Mouse (Mus musculus) forebrain, embryonic 15.5 days (tissue): ENCODE results near the gene Erbb2. TPM values are rescaled to one million over a fixed set of nuclear protein-coding genes. Genes with fewer than 3 reads are reported as not detected.

ENCODE experiments used
- ATAC-seq: fragments of 200-750 bp; cut with Nextera tagmentation; replicated peaks from 2 replicates; pipeline ENCODE4 v1.8.0; 2017; ENCODE audit warnings: mild to moderate bottlenecking, moderate TSS enrichment, moderate library complexity
- H3K27ac ChIP-seq: fragments of 300-500 bp; sonication (generic); replicated peaks from 2 replicates; pipeline ENCODE4 v1.5.1; 2015; ENCODE audit warnings: mild to moderate bottlenecking, inconsistent platforms
- H3K27me3 ChIP-seq: fragments of 300-500 bp; sonication (generic); 2 replicates; pipeline ENCODE4 v1.6.1; 2015; ENCODE audit warnings: inconsistent platforms
- H3K36me3 ChIP-seq: fragments of 300-500 bp; sonication (generic); 2 replicates; pipeline ENCODE4 v1.6.1; 2015; ENCODE audit warnings: mild to moderate bottlenecking, inconsistent platforms
- H3K4me1 ChIP-seq: fragments of 300-500 bp; sonication (generic); 2 replicates; pipeline ENCODE4 v1.6.1; 2015; ENCODE audit warnings: inconsistent platforms
- H3K4me2 ChIP-seq: fragments of 300-500 bp; sonication (generic); replicated peaks from 2 replicates; pipeline ENCODE4 v1.6.1; 2015; ENCODE audit warnings: mild to moderate bottlenecking, inconsistent platforms
- H3K4me3 ChIP-seq: fragments of 300-500 bp; sonication (generic); 2 replicates; pipeline ENCODE4 v1.5.1; 2015; ENCODE audit warnings: mild to moderate bottlenecking, inconsistent platforms
- H3K9ac ChIP-seq: fragments of 300-500 bp; sonication (generic); replicated peaks from 2 replicates; pipeline ENCODE4 v1.6.1; 2015; ENCODE audit warnings: mild to moderate bottlenecking, inconsistent platforms
- H3K9me3 ChIP-seq: fragments of 300-500 bp; sonication (generic); 2 replicates; pipeline ENCODE4 v1.6.1; 2016; ENCODE audit warnings: inconsistent platforms
- WGBS: fragments of 180-500 bp; shearing (Covaris S2); methylation state at CpG from one replicate; pipeline ENCODE4 v1.1.7; 2015; ENCODE audit warnings: mixed read lengths; 5-methylcytosine and 5-hydroxymethylcytosine counted together
- polyA plus RNA-seq: library from polyadenylated mRNA; unstranded; fragments of >200 nt; fragmentation: Nextera tagmentation; extraction: Ambion mirVana; gene quantifications from 2 replicates; pipeline ENCODE4 v1.2.1, GENCODE M21; 2015

Gene Erbb2
- polyA plus RNA-seq, 1 experiment from 2014 or later, result 6.2 TPM

DNA sequence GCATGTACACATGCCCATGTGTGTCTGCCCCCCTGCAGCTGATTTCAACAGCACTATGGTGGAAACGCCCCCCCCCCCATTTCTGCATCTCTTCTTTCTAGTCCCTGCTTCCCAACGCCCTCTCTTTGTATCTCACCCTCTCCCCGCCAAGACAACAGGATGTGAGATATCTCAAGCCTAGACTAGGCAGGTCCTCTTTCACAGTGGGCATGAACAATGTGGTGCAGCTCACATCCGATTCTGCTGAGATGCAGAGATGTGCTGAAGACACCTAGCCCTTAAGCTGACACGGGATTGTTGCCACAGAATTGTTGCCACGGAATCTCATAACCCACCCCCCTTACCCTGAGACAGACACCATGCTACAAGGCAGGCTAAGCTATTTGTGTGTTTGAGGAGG, 52.2 kb downstream of the Erbb2 start:
- ATAC-seq, result no peak
- 87% methylated on average over 6 of the region's 6 CpGs for WGBS
- H3K4me1 ChIP-seq, result no peaks in the 10 kb centered on the region
- no peak overlapping the region for H3K9ac ChIP-seq
- H3K36me3 ChIP-seq, result no peaks in the 10 kb centered on the region
- H3K4me3 ChIP-seq, result no peak overlapping the region
- H3K27me3 ChIP-seq, result peaks cover 15% of the 10 kb centered on the region
- no peak overlapping the region for H3K27ac ChIP-seq
- no peak overlapping the region for H3K4me2 ChIP-seq
- H3K9me3 ChIP-seq, result no peaks in the 10 kb centered on the region

DNA sequence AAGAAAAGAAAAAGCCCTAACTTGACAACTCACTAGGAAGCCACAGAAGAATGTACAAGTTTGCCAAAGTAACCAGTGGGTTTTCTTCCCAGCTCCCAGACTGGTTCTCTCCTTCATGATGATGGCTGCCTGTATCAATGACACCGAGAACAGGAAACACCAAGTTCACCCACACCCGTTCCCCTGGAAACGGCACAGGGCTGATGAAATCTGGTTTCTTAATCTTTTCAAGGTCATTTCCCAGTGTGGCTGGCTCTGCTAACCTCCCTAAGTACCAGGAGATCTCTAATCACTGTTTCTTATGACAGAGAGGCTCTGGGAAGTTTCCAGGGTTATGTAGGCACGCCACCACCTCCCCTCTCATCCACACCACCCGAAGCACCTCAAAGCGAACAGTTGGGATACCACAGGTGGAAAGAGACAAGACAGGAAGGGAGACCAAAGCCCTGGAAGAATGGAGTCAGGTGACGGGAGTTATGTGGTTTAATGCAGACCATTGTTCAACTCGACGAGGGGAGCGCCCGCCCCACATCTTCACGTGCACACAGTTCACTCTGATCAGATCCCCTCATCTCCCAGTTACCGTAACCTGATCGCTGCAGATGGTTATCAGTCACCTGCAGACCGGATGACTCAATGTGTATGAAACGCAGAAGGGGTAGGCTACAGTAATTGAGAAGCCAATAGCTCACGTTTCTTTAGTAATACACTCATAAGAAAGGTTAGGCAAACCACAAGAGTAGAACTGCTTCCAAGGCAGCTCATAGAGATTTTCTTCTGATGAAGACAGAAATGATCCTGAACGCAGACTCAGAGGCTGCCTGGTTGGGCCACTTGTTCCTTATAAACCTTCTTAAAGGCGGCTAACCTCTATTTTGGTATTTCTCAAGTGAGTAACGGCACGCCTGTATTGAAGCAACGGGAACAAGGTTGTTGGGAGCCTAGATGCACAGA, 57.8 kb downstream of the Erbb2 start:
- no peak overlapping the region for H3K27ac ChIP-seq
- no peak for ATAC-seq
- H3K4me3 ChIP-seq, result no peak overlapping the region
- H3K4me2 ChIP-seq, result no peak overlapping the region
- H3K9ac ChIP-seq, result no peak overlapping the region
- no peaks in the 10 kb centered on the region for H3K27me3 ChIP-seq
- 85% methylated on average over 22 of the region's 22 CpGs for WGBS
- no peaks in the 10 kb centered on the region for H3K36me3 ChIP-seq
- H3K9me3 ChIP-seq, result no peaks in the 10 kb centered on the region
- no peaks in the 10 kb centered on the region for H3K4me1 ChIP-seq

DNA sequence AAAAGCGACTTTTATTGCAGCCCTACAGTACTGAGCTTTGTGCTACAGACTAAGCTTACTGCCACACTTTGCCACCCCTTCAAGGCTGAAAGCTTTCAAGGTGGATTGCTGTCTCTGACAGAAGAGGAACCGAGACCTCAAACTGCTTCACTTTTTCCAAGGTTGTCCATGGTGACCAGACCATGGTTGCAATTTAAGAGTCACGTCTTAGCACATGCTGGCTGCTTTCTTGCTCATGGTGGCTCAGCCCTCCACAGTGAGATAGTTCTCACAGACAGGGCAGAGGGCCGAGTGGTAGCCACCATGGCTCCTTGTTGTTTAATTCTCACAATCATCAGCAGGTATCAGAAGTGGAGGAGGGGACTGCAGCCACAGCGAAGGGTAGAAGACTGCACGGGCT, 58.5 kb downstream of the Erbb2 start:
- H3K4me2 ChIP-seq, result no peak overlapping the region
- no peaks in the 10 kb centered on the region for H3K9me3 ChIP-seq
- no peak overlapping the region for H3K9ac ChIP-seq
- H3K27ac ChIP-seq, result no peak overlapping the region
- H3K27me3 ChIP-seq, result no peaks in the 10 kb centered on the region
- no peaks in the 10 kb centered on the region for H3K4me1 ChIP-seq
- no peak overlapping the region for H3K4me3 ChIP-seq
- WGBS, result 78% methylated on average over 6 of the region's 6 CpGs
- H3K36me3 ChIP-seq, result no peaks in the 10 kb centered on the region
- ATAC-seq, result no peak

DNA sequence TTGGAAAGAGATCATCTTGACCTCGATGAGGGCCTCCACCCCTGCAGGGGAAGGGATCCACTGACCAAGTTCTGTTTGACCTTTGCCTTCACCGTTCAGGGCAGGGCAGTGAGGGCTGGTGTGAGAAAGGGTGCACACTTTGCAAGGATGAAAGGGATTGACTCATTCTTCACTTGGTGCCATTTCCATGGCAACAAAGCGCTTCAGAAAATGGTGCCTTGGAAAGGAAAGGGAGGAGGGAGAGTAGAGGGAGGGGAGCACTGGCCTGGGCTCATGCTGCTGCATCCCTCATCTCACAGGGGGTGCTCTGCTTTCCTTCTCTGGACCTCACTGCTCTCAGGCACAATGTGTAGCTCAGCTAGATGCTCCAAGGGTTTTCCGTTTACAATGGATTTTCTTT, 60.4 kb downstream of the Erbb2 start:
- ATAC-seq, result no peak
- no peaks in the 10 kb centered on the region for H3K27me3 ChIP-seq
- 35% methylated on average over 4 of the region's 4 CpGs for WGBS

DNA sequence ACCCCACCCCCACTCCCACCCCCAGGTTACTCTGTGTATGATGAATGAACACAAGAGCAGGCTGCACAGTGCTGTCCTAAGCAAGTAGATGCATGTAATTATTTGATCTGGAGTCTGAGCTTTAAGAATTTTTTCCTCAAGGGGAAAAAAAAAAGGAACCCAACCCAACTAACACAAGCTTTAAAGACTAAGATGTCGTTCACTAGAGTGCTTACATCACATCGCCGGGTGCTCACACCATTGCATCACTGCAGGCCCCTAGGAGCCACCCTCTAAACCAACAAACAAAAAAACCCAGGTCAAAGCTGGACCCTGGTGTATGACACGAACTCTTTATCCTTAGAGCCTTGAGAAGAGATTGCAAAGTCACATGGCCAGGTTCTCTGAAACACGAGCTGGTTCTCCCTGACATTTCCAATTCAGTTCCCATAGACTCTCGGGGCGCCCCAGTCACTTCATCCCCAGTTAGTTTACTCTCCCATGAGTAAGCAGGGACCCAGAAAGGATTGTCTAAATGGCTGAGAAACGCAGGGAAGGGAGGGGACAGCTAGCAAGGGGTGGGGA, 61.7 kb downstream of the Erbb2 start:
- Histone ChIP-seq H3K4me3 (no peak overlapping the region), H3K9ac (no peak overlapping the region), H3K4me1 (no peaks in the 10 kb centered on the region), H3K4me2 (no peak overlapping the region), H3K36me3 (no peaks in the 10 kb centered on the region), H3K9me3 (no peaks in the 10 kb centered on the region), H3K27ac (no peak overlapping the region), H3K27me3 (no peaks in the 10 kb centered on the region)
- no peak for ATAC-seq
- 57% methylated on average over 8 of the region's 8 CpGs for WGBS

More for the DNA sequence above, 60.4 kb downstream of the Erbb2 start:
- no peaks in the 10 kb centered on the region for H3K36me3 ChIP-seq
- H3K4me2 ChIP-seq, result no peak overlapping the region
- H3K9me3 ChIP-seq, result no peaks in the 10 kb centered on the region
- H3K27ac ChIP-seq, result no peak overlapping the region
- H3K9ac ChIP-seq, result no peak overlapping the region
- no peak overlapping the region for H3K4me3 ChIP-seq
- no peaks in the 10 kb centered on the region for H3K4me1 ChIP-seq

DNA sequence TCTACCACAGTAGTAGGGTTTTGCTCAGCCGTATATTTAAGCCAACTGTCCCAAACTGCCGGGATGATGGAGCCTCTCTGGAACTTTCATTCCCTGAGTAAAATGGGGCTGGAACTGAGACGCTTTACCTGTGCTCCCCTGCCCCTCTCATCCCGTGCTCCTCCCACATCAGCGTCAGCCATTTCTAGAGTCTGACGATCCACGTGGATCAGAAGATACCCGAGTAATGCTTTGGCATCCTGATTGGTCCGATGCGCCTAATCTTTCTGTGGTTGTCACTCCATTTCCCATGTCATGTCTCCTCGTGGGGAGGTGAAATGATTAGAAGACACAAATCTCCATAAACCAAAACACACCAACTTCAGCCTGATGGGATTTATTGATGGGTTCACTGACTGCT, 62.7 kb downstream of the Erbb2 start:
- H3K4me3 ChIP-seq, result no peak overlapping the region
- no peaks in the 10 kb centered on the region for H3K27me3 ChIP-seq
- no peak overlapping the region for H3K4me2 ChIP-seq
- no peaks in the 10 kb centered on the region for H3K9me3 ChIP-seq
- H3K4me1 ChIP-seq, result no peaks in the 10 kb centered on the region
- no peak overlapping the region for H3K9ac ChIP-seq
- no peak overlapping the region for H3K27ac ChIP-seq
- ATAC-seq, result no peak
- 88% methylated on average over 11 of the region's 11 CpGs for WGBS
- H3K36me3 ChIP-seq, result no peaks in the 10 kb centered on the region

DNA sequence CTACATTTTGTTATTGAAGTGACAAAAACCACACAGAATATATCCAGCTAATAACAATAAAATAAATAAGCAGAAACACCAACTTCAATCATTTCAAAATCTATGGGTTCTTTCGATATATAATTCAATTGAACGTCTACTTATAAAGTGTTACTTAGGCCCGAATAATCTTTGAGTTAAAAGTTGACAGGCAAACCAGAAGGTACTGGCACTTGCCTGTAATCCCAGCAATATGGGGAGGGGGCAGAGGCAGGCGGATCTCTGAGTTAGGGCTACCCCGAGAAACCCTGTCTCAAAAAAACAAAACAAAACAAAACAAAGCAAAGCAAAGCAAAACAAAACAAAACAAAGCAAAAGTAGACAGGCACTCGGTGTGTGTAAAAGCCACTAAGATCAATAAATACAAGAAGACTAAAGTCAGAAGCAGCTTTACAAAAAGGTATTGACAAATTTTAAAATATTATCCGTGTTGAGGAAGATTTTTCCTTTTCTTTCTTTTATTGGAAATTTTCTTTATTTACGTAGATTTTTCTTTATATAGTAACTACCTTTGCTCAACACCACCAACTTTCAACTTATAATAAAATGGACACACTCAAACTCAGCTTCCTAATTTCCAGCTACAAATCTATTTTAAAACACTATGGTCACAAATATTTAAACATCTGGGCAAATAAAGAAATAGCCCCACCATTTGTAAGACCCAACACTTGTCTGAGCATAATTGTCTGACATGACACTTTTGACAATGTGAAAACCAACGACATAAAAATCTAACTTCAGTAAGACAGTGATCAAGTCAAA, 63.6 kb downstream of the Erbb2 start:
- H3K36me3 ChIP-seq, result no peaks in the 10 kb centered on the region
- no peak for ATAC-seq

DNA sequence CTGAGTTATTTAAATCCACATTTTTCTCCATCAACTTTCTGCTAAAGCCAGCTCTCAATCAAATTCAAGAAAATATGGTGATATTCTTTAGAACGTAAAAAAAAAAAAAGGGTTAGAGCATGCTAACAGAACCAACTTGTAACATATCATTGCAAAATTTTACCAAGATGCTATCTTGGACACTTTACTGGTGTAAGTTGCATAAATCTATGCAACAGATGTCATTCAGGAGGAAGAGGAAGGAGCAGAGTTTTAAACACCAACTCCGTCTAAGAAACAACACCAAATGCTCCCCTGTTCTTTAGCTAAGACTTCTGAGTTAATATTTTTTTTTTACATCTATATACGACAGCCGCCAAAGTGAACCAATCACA, 64.2 kb downstream of the Erbb2 start:
- no peaks in the 10 kb centered on the region for H3K4me1 ChIP-seq
- no peaks in the 10 kb centered on the region for H3K27me3 ChIP-seq
- H3K9me3 ChIP-seq, result no peaks in the 10 kb centered on the region
- H3K27ac ChIP-seq, result no peak overlapping the region
- no peak overlapping the region for H3K9ac ChIP-seq
- H3K4me3 ChIP-seq, result no peak overlapping the region
- H3K4me2 ChIP-seq, result no peak overlapping the region
- WGBS, result 93% methylated on average over 4 of the region's 4 CpGs
- no peak for ATAC-seq
- no peaks in the 10 kb centered on the region for H3K36me3 ChIP-seq

More for the DNA sequence above, 63.6 kb downstream of the Erbb2 start:
- Histone ChIP-seq H3K4me1 (no peaks in the 10 kb centered on the region), H3K4me2 (no peak overlapping the region), H3K27ac (no peak overlapping the region), H3K9me3 (no peaks in the 10 kb centered on the region), H3K9ac (no peak overlapping the region), H3K4me3 (no peak overlapping the region), H3K27me3 (no peaks in the 10 kb centered on the region)
- WGBS, result 84% methylated on average over 9 of the region's 9 CpGs

DNA sequence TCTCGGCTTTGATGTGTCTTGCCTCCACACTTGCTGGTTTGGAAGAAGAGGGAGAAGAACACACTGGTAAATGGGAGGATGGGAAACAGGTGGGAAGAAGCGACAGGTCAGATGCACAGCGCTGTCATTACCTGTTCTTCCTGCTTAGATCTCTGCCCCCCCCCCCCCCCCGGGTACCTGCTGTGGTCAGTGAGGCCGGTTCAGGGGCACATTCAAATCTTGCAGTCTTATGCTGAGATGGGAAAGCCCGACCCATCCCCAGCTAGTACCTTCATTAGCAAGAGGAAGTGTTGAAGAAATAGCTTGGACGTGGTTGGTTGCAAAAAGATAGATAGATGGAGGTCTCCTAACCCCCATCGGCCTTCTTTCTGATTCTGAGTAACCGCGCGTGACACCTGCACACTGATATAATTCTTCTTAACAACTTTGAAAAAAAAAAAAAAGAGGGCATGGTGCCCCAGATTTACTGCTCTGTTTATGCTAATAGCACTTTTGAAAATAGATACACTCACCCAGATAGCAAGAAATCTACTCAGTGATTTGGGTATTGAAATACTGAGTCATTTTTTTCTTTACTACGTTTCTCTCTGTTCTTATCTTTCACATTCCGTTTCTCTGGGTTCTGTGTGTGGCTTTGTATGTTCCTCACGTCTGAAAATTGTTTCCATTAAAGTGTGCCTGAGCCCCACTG, 64.9 kb downstream of the Erbb2 start:
- no peaks in the 10 kb centered on the region for H3K27me3 ChIP-seq
- H3K36me3 ChIP-seq, result no peaks in the 10 kb centered on the region
- H3K4me2 ChIP-seq, result no peak overlapping the region
- no peak overlapping the region for H3K27ac ChIP-seq
- H3K4me3 ChIP-seq, result no peak overlapping the region
- H3K9ac ChIP-seq, result no peak overlapping the region
- 72% methylated on average over 14 of the region's 14 CpGs for WGBS
- H3K9me3 ChIP-seq, result no peaks in the 10 kb centered on the region
- ATAC-seq, result no peak
- H3K4me1 ChIP-seq, result no peaks in the 10 kb centered on the region

DNA sequence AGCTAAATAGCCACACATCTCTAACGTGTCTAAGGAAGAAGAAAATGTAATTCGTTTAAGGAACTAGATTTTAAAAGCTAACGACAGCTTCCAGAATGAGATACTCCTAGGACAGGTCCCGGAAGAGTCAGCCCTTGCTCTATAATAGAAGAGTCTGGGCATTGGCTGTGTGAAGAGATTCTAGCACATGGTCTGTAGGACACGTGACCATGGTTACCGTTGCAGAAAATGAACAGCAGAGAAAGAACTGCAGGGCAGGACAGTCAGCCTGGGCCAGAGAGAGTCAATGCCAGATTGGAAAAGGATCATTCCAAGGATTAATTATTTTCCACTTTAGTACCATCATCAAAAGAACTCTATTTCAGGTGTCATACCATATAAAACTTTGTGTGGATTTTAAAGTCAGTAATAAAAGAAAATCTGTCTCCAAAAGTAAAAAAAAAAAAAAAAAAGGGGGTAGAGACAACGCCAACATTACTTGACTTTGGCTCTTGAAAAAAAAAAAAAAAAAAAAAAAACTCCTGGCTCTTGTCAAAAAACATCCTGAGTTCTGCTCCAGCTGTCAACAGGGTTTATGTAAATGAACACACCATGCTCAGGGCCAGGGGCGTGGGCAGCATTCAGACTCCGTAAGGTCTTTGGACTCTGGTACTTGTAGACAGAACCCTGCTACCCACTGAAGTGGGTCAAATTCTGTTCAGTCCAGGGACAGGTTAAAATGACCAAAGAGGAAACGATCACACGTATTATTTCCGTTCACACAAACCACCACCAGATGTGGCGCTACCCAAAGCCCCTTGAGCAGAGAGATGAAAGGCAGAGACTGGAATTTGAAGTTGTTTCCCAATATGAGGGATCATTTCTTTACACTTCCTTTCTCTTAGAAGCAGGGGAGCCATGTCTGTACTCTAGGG, 67.0 kb downstream of the Erbb2 start:
- Histone ChIP-seq H3K4me1 (no peaks in the 10 kb centered on the region), H3K4me3 (no peak overlapping the region), H3K36me3 (no peaks in the 10 kb centered on the region), H3K27me3 (no peaks in the 10 kb centered on the region), H3K27ac (no peak overlapping the region), H3K9me3 (no peaks in the 10 kb centered on the region), H3K9ac (no peak overlapping the region), H3K4me2 (no peak overlapping the region)
- no peak for ATAC-seq
- 83% methylated on average over 13 of the region's 13 CpGs for WGBS

DNA sequence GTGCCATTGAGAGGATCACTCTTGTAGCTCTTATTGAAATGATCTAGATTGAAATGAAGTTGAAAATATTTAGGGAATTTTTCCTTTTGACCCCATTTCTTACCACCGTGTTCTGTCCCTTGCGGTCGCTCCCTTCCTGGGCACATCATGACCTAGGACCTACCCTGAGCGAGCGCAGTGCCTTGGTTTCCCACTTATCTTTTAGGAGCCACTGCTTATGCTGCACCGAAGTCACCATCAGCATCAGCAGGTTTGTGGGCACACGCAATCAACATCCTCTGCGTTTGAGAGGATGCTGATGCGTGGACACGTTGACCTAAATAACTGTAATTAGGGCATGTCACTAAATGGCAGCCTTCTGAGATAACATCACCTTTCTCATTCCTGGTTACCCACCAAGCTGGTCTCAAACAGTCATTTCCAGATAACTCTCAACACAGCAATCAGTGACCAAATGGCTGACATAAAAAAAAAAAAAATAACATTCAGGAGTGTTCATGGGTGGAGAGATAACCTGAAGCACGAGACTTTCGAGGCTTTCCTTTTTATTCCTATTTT, 67.7 kb downstream of the Erbb2 start:
- no peak for ATAC-seq
- H3K9ac ChIP-seq, result no peak overlapping the region
- H3K9me3 ChIP-seq, result no peaks in the 10 kb centered on the region
- no peaks in the 10 kb centered on the region for H3K4me1 ChIP-seq
- H3K27me3 ChIP-seq, result no peaks in the 10 kb centered on the region
- no peak overlapping the region for H3K4me2 ChIP-seq
- H3K27ac ChIP-seq, result no peak overlapping the region
- WGBS, result 93% methylated on average over 12 of the region's 12 CpGs
- no peaks in the 10 kb centered on the region for H3K36me3 ChIP-seq
- no peak overlapping the region for H3K4me3 ChIP-seq
